Mouse (Mus musculus) neural tube, embryonic 13.5 days (tissue): ENCODE data around the gene Mgat4c. TPM values are rescaled to one million over a fixed set of nuclear protein-coding genes. Genes with fewer than 3 reads are reported as not detected.

Source experiments
- ATAC-seq: fragments of 200-750 bp; cut with Nextera tagmentation; 2 replicates; pipeline ENCODE4 v1.8.0; 2017; ENCODE audit warnings: low read depth, mild to moderate bottlenecking, moderate TSS enrichment, moderate library complexity
- H3K27ac ChIP-seq: fragments of 300-500 bp; sonication (generic); replicated peaks from 2 replicates; pipeline ENCODE4 v1.5.1; 2015; ENCODE audit warnings: moderate library complexity, mild to moderate bottlenecking, inconsistent platforms
- H3K27me3 ChIP-seq: fragments of 300-500 bp; sonication (generic); 2 replicates; pipeline ENCODE4 v1.6.1; 2015; ENCODE audit warnings: mild to moderate bottlenecking, inconsistent platforms
- H3K36me3 ChIP-seq: fragments of 300-500 bp; sonication (generic); 2 replicates; pipeline ENCODE4 v1.6.1; 2015; ENCODE audit warnings: mild to moderate bottlenecking, inconsistent platforms
- H3K4me1 ChIP-seq: fragments of 300-500 bp; sonication (generic); replicated peaks from 2 replicates; pipeline ENCODE4 v1.6.1; 2015; ENCODE audit warnings: inconsistent platforms
- H3K4me2 ChIP-seq: fragments of 300-500 bp; sonication (generic); 2 replicates; pipeline ENCODE4 v1.6.1; 2015; ENCODE audit warnings: inconsistent platforms, mild to moderate bottlenecking, moderate library complexity
- H3K4me3 ChIP-seq: fragments of 300-500 bp; sonication (generic); 2 replicates; pipeline ENCODE4 v1.5.1; 2015; ENCODE audit warnings: mild to moderate bottlenecking, inconsistent platforms
- H3K9ac ChIP-seq: fragments of 300-500 bp; sonication (generic); 2 replicates; pipeline ENCODE4 v1.6.1; 2015; ENCODE audit warnings: moderate library complexity, mild to moderate bottlenecking, inconsistent platforms
- H3K9me3 ChIP-seq: fragments of 300-500 bp; sonication (generic); 2 replicates; pipeline ENCODE4 v1.6.1; 2016; ENCODE audit warnings: inconsistent platforms
- WGBS: fragments of 180-500 bp; shearing (Covaris S2); methylation state at CpG from one replicate; pipeline ENCODE4 v1.1.7; 2015; 5-methylcytosine and 5-hydroxymethylcytosine counted together
- polyA plus RNA-seq: library from polyadenylated mRNA; unstranded; fragments of >200 nt; fragmentation: Nextera tagmentation; extraction: Ambion mirVana; gene quantifications from 2 replicates; pipeline ENCODE4 v1.2.1, GENCODE M21; 2015

Mgat4c gene
- polyA plus RNA-seq, 1 experiment from 2014 or later = 23.0 TPM

DNA sequence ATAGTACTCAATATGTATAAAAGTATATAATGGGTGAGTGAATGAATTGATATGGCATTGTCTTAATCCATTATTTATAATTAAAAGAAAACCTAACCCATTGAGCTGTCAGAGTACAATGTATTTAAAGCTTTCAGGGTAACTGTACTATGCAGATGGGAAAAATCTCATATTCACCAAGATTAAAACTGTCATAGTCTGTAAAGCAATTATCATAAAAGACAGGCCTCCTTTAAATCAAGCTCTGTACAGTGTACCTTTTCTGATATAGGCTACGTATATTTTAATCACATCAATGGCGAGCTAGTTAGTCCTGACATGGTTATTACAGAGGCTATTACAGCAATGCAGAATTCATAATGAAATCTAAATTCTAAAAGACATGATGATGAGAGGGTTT lies 146.7 kb downstream of the Mgat4c start:
- Histone ChIP-seq H3K4me2 (no peak overlapping the region), H3K36me3 (no peaks in the 10 kb centered on the region), H3K27ac (no peak overlapping the region), H3K9me3 (no peaks in the 10 kb centered on the region), H3K27me3 (no peaks in the 10 kb centered on the region), H3K4me3 (no peak overlapping the region), H3K4me1 (no peaks in the 10 kb centered on the region), H3K9ac (no peak overlapping the region)
- no peak for ATAC-seq
- WGBS = 70% methylated on average over 2 of the region's 2 CpGs

DNA sequence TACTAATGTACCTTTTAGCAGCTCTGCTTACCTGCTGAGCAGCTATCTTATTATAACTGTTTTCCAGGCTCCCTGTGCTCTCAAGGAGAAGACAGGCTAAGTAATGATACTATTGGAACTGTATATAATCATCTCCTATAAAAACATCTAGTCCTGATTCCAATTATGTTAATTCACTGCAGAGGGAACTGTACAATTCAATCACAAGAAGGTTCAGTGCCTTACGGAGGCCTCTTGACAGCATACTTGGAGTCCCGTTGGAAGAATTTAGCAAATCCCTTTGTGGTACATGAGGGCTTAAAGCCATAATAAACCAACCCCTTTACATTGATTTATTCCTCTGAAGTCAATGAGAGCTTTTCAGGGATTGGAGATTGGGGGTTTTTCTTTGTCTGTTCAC lies 174.8 kb downstream of the Mgat4c start:
- Histone ChIP-seq H3K27ac (no peak overlapping the region), H3K9ac (no peak overlapping the region), H3K4me3 (no peak overlapping the region), H3K27me3 (no peaks in the 10 kb centered on the region), H3K9me3 (no peaks in the 10 kb centered on the region), H3K4me2 (no peak overlapping the region), H3K4me1 (no peaks in the 10 kb centered on the region), H3K36me3 (no peaks in the 10 kb centered on the region)
- WGBS = 36% methylated on average over 2 of the region's 2 CpGs
- ATAC-seq = peak; percentile 56; the same call in 1 of the 2 replicates

- Histone ChIP-seq H3K4me1 (no peaks in the 10 kb centered on the region), H3K9me3 (no peaks in the 10 kb centered on the region), H3K27me3 (no peaks in the 10 kb centered on the region), H3K27ac (no peak overlapping the region), H3K9ac (no peak overlapping the region), H3K36me3 (no peaks in the 10 kb centered on the region), H3K4me2 (no peak overlapping the region), H3K4me3 (no peak overlapping the region)
- 59% methylated on average over 1 of the region's 1 CpGs for WGBS
- no peak for ATAC-seq
Observed at GRCm38 (mm10) chr10:101889866-101890265, 208.6 kb downstream of the Mgat4c start.

- Histone ChIP-seq H3K4me3 (no peak overlapping the region), H3K4me2 (no peak overlapping the region), H3K4me1 (no peaks in the 10 kb centered on the region), H3K9ac (no peak overlapping the region), H3K27me3 (no peaks in the 10 kb centered on the region), H3K36me3 (no peaks in the 10 kb centered on the region), H3K9me3 (no peaks in the 10 kb centered on the region), H3K27ac (no peak overlapping the region)
- ATAC-seq = no peak
Observed at GRCm38 (mm10) chr10:101917328-101917814, 236.1 kb downstream of the Mgat4c start.

DNA sequence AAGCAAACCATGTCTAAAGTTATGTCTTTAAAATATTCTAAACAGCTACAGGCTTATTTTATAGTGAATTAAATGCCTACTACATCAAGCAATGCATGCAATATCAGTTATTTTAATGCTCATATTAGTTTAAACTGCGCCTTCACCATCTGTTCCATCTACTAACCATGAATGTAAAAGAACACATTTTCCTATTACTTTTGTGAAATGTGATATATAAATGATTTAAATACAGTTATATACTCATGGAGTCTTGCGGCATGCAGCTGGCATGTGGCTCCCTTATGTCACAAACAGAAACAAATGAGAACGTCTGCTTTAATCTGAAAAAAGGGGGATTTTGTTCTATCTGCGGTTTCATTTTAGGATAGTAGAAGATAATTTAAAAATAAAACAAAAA lies 316.3 kb downstream of the Mgat4c start:
- no peak overlapping the region for H3K4me2 ChIP-seq
- no peak for ATAC-seq
- 74% methylated on average over 4 of the region's 4 CpGs for WGBS

DNA sequence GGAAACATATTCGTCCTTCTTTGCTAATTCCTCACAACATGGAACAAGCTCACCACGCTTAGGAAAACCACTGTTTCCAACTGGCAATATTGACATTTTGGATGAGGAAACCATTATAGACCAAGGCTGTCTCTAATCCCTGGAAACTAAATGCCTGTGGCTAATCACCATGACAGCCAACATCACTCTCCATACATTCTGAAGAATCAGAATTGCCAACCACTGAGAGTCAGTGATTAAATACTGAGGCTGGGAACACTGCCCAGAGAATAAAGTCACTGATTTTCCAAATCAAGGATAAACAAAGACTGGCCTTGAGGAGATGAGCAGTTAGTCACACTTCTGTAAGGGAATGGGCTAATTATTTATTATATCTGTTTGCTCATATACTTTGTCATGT lies 361.2 kb downstream of the Mgat4c start:
- Histone ChIP-seq H3K4me1 (no peaks in the 10 kb centered on the region), H3K4me3 (no peak overlapping the region), H3K9me3 (no peaks in the 10 kb centered on the region), H3K9ac (no peak overlapping the region), H3K27me3 (no peaks in the 10 kb centered on the region), H3K4me2 (no peak overlapping the region), H3K27ac (no peak overlapping the region), H3K36me3 (no peaks in the 10 kb centered on the region)
- WGBS = 63% methylated on average over 2 of the region's 2 CpGs
- no peak for ATAC-seq

More for the DNA sequence above, 316.3 kb downstream of the Mgat4c start:
- Histone ChIP-seq H3K27ac (no peak overlapping the region), H3K4me3 (no peak overlapping the region), H3K27me3 (no peaks in the 10 kb centered on the region), H3K9ac (no peak overlapping the region), H3K36me3 (no peaks in the 10 kb centered on the region), H3K4me1 (no peaks in the 10 kb centered on the region), H3K9me3 (no peaks in the 10 kb centered on the region)

DNA sequence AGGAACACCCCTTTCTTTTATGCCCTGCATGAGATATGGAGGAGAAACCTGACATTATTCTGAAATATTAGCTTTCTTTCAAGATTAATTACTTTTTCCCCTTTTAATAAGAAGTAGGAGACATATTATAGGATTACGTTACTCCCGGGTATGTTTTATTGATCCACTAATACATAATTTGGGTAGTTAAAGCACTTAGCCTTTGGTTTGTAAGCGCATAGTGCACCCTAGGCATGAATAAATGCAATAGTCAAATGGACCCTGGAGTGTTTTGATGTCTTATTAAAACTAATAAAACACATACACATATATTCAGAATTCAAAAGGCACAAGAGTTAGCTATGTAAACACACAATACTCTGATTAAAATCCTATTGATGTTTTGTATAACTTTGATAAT lies 374.9 kb downstream of the Mgat4c start:
- no peaks in the 10 kb centered on the region for H3K27me3 ChIP-seq
- peaks cover 7% of the 10 kb centered on the region; the same call in 1 of the 2 replicates for H3K4me1 ChIP-seq
- H3K27ac ChIP-seq = no peak overlapping the region
- H3K4me3 ChIP-seq = no peak overlapping the region
- ATAC-seq = peak; percentile 84
- no peak overlapping the region for H3K4me2 ChIP-seq
- no peaks in the 10 kb centered on the region for H3K9me3 ChIP-seq
- H3K9ac ChIP-seq = no peak overlapping the region
- 49% methylated on average over 3 of the region's 3 CpGs for WGBS
- H3K36me3 ChIP-seq = no peaks in the 10 kb centered on the region

- peak; percentile 56 for ATAC-seq
- Histone ChIP-seq H3K9me3 (no peaks in the 10 kb centered on the region), H3K4me3 (no peak overlapping the region), H3K4me2 (no peak overlapping the region), H3K36me3 (no peaks in the 10 kb centered on the region), H3K9ac (no peak overlapping the region), H3K27me3 (no peaks in the 10 kb centered on the region), H3K4me1 (peaks cover 7% of the 10 kb centered on the region; the same call in 1 of the 2 replicates), H3K27ac (0 out of 2 replicates have a peak overlapping the region, but pooled peaks have one; percentile 18)
- 9% methylated on average over 2 of the region's 2 CpGs for WGBS
Observed at GRCm38 (mm10) chr10:102056975-102057565, 375.8 kb downstream of the Mgat4c start.

- H3K4me2 ChIP-seq = no peak overlapping the region
- H3K27ac ChIP-seq = no peak overlapping the region
- no peaks in the 10 kb centered on the region for H3K27me3 ChIP-seq
- no peaks in the 10 kb centered on the region for H3K9me3 ChIP-seq
- H3K9ac ChIP-seq = no peak overlapping the region
- peaks cover 7% of the 10 kb centered on the region; the same call in 1 of the 2 replicates for H3K4me1 ChIP-seq
- ATAC-seq = no peak
- no peak overlapping the region for H3K4me3 ChIP-seq
- H3K36me3 ChIP-seq = no peaks in the 10 kb centered on the region
Observed at GRCm38 (mm10) chr10:102074541-102075398, 393.5 kb downstream of the Mgat4c start.

- Histone ChIP-seq H3K4me3 (no peak overlapping the region), H3K4me2 (no peak overlapping the region), H3K9ac (no peak overlapping the region), H3K4me1 (no peaks in the 10 kb centered on the region), H3K27me3 (no peaks in the 10 kb centered on the region), H3K36me3 (no peaks in the 10 kb centered on the region), H3K9me3 (no peaks in the 10 kb centered on the region), H3K27ac (no peak overlapping the region)
- WGBS = 68% methylated on average over 1 of the region's 1 CpGs
- no peak for ATAC-seq
Observed at GRCm38 (mm10) chr10:102123153-102123552, 441.9 kb downstream of the Mgat4c start.

GRCm38 (mm10) chr10:102127340-102127739 lies 446.1 kb downstream of the Mgat4c start:
- 71% methylated on average over 4 of the region's 4 CpGs for WGBS

GRCm38 (mm10) chr10:102154865-102155264 lies 473.6 kb downstream of the Mgat4c start:
- no peak overlapping the region for H3K4me2 ChIP-seq
- H3K9me3 ChIP-seq = no peaks in the 10 kb centered on the region
- no peaks in the 10 kb centered on the region for H3K36me3 ChIP-seq
- no peak for ATAC-seq
- H3K4me1 ChIP-seq = no peaks in the 10 kb centered on the region
- no peak overlapping the region for H3K27ac ChIP-seq
- no peak overlapping the region for H3K9ac ChIP-seq
- H3K27me3 ChIP-seq = no peaks in the 10 kb centered on the region
- no peak overlapping the region for H3K4me3 ChIP-seq
- WGBS = 73% methylated on average over 5 of the region's 5 CpGs

More at GRCm38 (mm10) chr10:102127340-102127739, 446.1 kb downstream of the Mgat4c start:
- H3K27me3 ChIP-seq = no peaks in the 10 kb centered on the region
- no peaks in the 10 kb centered on the region for H3K9me3 ChIP-seq
- no peak for ATAC-seq
- no peaks in the 10 kb centered on the region for H3K36me3 ChIP-seq
- no peak overlapping the region for H3K27ac ChIP-seq
- no peak overlapping the region for H3K4me2 ChIP-seq
- no peak overlapping the region for H3K4me3 ChIP-seq
- H3K4me1 ChIP-seq = no peaks in the 10 kb centered on the region
- H3K9ac ChIP-seq = no peak overlapping the region
